Mouse (Mus musculus) layer of hippocampus, adult 18-20 months (tissue): ENCODE results near the gene Polr2f. TPM values are rescaled to one million over a fixed set of nuclear protein-coding genes. Genes with fewer than 3 reads are reported as not detected.
A peak's percentile ranks its signal among the peaks of the same experiment; 100 is the strongest.

Experiments
- DNase-seq, 2 experiments: peaks; one replicate each; pipeline ENCODE4 v3.0.0; 2022; ENCODE audit warnings: low spot score in 2 of 2
- total RNA-seq, 2 experiments: library from RNA; stranded (reverse); gene quantifications; 2 replicates each; pipeline ENCODE4 v1.2.3; 2021

Polr2f gene
- total RNA-seq, 2 experiments from 2014 or later, result 108 to 109 TPM

GRCm38 (mm10) chr15:79115276-79115675 is 25.5 kb upstream of the Polr2f start:
- DNase-seq, result no peak

- no peak for DNase-seq
These were observed 21.3 kb upstream of the Polr2f start for GRCm38 (mm10) chr15:79119491-79119890.

DNA sequence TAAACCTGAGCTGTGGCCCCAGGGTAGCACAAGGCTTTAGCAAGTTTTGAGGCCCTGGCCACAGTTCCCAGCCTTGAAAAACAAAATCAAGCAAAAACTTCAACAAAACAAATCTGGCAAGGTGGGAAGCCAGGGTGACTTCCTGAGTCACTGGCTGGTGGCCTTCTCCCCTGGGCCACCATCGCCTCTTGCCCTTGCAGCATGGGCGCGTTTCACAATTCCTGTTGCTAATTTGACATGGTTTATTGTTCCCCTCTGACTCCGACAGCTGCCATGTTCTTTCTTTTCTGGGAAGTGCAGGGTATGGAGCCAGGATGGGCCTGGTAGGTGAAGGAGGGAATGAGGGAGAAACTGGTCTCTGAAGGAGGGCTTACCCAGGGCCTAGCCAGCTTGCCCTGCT is 18.7 kb upstream of the Polr2f start:
- no peak for DNase-seq

GRCm38 (mm10) chr15:79122546-79122945 is 18.3 kb upstream of the Polr2f start:
- no peak for DNase-seq

DNA sequence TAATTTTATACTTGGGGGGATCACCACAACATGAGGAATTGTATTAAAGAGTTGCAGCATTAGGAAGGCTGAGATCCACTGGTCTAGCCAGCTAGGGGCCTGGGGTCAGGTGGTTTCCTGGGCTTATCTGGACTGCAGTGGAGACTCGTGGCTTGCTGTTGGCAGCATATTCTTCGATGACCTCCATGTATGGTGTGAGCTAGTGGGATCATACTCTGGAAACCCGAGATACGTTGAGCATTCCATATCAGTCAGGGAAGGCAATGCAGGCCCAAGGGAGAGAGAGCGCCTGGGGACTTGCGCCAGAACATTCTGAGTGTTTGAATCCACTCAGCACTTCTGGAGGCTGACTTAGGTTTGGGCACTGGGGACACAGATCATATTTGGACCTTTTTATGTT is 17.1 kb upstream of the Polr2f start:
- DNase-seq, result no peak

DNA sequence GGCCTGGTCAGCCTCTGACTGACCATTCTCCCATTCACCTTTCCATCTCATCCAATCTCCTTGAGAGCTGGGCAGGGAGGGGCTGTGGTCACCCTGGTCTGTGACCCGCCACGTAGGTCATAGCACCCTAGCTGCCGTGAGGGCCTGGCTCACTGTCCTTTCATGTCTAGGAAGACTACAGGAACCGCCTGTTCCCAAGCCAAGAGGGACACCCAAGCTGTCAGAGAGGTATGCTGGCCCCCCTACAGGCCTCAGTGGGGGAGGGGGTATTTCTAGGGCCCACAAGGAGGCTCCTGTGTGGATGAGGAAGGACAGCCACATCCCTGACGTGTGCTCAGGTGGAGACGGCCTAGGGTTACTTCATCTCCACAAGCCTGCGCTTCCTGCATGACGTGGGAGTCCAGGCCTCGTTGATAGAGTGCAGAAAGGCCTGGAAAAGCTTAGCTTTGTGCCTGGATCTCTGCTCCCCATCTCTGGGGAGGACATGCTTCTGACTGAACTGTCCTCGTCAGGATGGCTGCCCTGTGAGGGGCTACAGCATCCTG is 16.4 kb upstream of the Polr2f start:
- DNase-seq, result no peak

DNA sequence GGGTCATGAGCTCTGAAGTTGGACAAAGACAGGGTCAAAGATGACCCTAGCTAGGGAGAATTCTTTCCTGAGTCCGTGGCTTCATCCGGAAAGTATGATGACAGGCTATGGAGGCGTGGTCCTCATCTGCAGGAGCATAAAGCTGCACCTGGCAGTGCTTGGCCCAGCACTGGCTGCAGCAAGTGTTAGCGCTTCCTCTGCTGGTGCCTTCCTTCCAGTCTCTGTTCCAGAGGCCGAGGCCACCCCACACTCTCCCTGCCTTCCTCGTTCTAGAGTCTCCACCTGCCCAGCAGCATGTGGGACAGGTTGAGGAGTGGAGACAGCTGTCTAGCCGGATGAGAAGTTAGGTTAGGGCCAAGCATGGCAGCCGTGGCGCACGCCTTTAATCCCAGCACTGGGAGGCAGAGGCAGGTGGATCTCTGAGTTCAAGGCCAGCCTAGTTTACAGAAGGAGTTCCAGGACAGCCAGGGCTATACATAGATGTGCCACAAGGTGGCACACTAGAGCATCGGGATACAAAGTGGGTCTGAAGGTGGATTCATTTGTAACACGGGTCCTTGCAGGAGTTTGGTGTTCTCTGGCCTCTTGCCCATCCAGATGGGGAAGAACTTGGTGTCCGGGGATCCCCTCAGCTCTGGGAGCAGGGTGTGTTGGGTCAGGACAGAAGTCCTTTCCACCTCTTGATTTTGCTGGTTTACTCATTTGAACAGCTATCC is 14.4 kb upstream of the Polr2f start:
- DNase-seq, result peak in 1 of 2 experiments; percentile 65

DNA sequence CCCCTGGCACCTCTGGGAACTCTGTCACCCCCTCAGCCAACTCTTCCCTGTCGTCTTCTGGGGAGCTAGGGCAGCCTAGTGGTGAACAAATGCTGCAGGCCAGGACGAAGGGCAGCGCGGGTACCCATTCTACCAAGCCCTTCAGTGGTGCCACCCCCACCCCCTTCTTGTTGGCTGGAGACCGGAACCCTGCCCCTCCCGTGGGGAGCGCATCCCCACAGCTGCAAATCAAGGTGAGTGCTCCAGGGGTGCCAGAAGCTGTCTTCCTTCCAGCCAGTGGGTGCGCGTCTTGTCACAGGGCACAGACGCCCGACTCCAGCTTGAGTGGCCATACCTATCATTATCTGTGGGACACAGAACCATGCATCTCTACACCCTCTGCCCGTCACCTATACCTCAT is 13.7 kb upstream of the Polr2f start:
- DNase-seq, result no peak

DNA sequence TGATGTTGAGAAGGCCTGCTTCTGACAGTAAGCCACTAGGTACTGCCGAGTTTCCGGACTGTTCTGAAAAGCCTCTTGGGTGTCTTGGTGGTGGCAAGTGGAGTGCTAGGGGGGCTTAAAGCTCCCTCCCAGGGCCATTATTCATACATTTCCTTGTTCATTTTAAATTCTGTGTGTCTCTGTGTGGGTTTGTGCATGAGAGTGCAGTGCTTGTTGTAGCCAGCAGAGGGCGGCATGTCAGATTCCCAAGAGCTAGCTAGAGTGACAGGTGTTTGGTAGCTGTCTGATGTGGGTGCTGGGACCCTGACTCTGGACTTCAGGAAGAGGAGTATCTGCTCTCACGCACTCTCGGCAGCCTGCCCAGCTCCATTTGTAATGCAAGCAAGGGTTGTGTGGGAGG is 12.6 kb upstream of the Polr2f start:
- no peak for DNase-seq

GRCm38 (mm10) chr15:79129311-79129710 is 11.5 kb upstream of the Polr2f start:
- DNase-seq, result no peak

DNA sequence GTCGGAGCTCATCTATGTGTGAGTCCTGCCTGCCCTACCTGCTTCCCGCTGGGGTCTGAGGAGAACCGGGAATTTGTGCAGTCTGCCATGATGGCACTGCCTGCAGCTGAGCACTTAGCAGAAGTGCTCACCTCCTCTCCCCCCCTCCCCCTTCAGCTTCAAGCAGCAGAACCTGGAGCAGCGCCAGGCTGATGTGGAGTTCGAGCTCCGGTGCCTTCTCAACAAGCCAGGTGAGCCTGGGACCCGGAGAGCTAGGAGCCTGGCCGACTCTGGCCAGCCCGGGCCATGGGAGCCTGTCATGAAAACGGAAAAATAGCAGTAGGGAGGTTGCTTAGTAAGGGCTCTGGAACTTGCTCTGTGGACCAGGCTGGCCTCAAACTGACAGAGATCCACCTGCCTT is 10.0 kb upstream of the Polr2f start:
- DNase-seq, result no peak

- peak in 1 of 2 experiments; percentile 44 for DNase-seq
These were observed 9.4 kb upstream of the Polr2f start for GRCm38 (mm10) chr15:79131442-79131841.

GRCm38 (mm10) chr15:79133191-79133661 is 7.6 kb upstream of the Polr2f start:
- no peak for DNase-seq

DNA sequence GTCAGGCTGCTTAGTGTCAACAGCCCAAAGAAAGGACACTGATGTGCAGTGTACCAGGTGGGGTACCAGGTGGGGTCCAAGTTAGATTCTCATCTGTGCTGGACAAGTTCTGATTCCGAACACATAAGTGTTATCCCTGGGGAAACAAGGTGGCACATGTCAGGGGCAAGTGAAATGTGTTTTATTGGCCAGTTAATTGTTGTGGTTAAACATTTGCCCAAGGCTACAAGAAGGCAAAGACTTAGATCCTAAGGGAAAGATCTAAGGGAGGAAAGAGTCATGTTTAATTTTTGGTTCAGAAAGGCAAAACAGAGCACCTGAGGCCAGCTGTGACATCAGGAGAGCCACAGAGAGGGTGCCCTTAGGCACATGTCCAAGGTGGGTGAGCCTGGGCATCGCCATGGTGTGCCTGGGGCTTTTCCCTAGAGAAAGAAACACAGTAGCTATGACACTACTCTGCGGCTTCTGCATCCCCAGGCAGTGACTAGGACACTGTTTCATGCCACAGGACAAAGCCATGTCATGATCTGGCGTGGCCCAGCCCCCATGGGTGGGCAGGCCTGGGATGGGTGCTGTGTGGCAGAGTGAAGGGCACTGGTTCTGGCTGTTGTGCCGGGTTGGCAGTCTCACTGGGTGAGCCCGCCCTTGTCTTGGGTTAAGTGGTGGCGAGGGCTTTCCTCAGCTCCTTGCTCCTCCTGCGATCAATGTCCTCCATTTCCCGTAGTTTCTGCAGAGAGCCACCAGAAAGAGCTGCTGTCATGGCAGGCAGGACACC is 6.1 kb upstream of the Polr2f start:
- no peak for DNase-seq

DNA sequence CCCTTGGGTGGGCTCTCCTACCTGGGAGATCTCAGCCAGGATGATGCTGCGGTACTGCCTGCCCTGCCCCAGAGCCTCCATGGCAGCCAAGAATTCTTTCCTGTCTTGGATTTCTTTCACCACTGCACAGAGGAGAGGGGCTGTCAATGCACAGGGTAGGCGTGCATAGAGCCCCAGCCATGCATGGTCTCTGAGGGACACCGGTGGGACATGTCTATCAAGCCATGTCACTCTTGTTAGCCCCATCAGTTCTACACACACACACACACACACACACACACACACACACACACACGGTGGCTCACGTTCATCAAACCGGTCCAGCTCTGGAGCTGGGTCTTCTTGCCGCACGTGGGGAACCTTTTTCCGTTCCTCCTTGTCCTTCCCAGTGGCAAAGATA is 5.5 kb upstream of the Polr2f start:
- DNase-seq, result no peak

DNA sequence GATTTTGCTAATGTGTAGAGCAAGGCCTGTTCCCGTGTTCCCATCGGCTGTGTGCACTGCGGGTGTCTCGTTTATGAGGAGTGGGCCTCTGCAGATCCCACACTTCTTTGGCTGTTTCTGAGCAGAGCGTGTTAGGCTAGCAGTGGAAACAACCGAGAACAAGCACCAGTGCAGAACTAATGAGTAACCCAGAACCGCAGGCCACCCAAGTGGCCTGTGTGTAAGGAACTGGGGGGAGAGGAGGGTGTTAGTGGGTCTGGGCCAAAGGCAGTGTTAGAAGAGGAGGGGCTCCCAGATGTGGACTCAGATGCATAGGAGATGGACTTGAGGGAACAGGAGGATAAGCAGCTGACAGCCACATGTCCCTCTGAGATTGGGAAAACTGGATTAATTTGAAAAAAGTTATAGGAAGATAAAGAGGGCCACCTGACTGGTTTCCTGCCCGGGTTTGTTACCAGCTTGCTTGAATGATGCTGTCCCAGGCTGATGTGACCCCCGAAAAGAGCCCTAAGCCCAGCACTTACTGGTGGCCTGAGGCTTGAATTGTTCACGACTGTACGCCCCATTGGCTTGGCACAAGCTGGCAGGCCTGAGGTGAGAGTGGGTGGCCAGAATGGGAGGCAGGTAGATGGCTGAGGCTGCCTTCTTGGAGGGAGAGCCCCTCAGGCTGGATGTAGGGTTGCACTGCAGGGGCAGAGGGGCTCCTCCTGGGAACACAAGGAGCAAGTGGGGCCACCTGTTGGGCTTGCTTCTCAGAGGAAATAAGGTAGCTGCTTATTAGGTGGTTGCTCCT is 4.8 kb upstream of the Polr2f start:
- DNase-seq, result no peak

DNA sequence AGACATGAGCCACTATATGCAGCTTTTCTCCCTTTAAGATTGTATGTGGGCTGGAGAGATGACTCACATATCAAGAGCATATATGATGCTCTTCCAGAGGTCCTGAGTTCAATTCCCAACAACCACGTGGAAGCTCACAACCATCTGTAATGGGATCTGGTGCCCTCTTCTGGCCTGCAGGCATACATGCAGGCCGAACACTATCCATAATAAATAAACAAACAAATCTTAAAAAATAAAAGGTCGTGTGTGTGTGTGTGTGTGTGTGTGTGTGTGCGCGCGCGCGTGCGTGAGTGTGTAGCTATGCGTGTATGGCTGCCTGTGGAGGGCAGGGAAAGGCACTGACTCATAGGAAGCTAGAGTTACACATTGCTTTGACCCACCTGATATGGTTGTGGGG is 1.2 kb upstream of the Polr2f start:
- no peak for DNase-seq

GRCm38 (mm10) chr15:79141566-79141917 is 733 bp downstream of the Polr2f start:
- no peak for DNase-seq

DNA sequence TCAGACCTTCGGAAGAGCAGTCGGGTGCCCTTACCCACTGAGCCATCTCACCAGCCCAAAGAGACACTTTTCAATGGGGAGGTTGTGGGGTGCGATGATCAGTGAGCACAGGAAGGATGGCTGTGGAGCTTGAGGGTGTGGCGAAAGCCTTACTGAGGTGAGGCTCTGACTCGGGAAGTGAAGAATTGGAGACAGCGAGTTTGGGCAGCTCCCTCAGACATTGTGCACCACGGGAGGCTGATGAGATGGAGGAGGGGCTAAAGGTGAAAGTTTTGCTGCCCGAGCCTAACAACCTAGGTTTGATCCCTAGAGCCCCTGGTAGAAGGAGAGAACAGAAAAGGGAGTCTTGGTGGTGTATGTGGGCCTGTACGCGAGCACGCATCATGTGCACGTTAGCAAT is 2.5 kb downstream of the Polr2f start:
- no peak for DNase-seq

GRCm38 (mm10) chr15:79144021-79144420 is 3.2 kb downstream of the Polr2f start:
- no peak for DNase-seq

- no peak for DNase-seq
These were observed 4.7 kb downstream of the Polr2f start for GRCm38 (mm10) chr15:79145522-79145921.

DNA sequence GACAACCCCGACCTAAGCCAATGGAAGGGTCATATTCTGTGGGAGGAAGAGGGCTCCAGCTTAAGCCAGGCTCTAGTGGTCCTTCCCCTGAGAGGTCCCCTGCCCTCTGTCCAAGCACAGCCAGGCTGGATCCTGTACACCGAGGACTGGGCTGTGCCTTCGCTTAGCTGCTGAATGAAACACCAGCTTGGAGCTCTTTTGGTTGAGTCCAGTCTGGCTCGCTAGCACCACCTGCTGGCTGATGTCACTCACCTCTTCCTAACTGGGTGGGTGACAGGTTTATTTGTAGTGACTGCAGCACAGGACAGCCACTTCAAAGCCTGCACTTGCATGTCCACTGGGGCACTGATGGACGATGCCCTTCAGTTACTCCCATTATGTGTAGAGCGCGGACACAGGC is 7.7 kb downstream of the Polr2f start:
- peak; percentile 71 to 84 for DNase-seq
